Mouse (Mus musculus): ENCODE measurements around the gene Bard1. TPM values are rescaled to one million over a fixed set of nuclear protein-coding genes. Genes with fewer than 3 reads are reported as not detected.

The Bard1 gene
- polyA plus RNA-seq (2012; rRNA removed) (6.0 and 7.1 TPM in 2 replicates), polyA plus RNA-seq (2014; fragmentation: Nextera tagmentation; extraction: Ambion mirVana) (2.5 and 2.6 TPM in 2 replicates)

DNA sequence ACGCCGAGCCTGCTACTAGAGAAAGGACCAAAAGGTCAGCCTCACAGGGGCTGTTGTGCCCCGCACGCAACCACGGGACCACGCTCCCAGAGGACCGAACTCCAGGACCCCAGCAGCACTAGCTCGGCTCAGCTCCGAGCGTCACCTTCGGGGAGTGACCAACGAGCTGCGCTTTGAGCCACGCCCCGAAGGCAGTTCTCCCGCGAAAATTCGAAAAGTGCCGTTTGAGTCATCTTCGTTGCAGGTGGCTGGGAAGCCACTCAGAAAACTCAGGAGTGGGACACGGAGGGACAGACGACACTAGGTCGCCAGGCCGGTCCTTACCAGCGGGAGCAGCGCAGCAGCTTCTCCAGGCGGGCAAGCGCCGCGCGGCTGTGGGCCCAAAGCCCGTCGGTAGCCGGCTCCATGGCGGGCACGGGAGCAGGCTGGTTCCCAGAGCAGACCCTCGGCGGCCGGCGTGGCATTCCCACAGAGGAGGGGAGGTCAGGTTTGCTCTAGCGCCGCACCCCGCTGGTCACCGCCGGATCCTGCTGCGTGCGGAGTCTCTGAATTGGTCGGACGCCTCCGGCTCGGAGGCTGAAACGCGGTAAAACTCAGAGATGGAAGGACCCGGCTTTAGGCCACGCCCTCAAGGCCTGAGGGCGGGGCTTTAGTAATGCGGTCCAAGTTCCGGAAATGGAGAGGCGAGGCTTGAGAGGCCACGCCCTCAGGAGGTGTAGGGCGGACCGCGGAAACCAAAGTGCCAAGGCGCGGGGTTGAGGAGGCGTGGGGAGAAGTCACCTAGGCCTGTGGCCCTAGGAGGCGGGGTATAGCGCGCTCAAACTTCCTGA lies at the start of gene Bard1:
Gene Bard1, minus strand, starts transcription at position 803 of the 830 bp plus-strand sequence.
- TF ChIP-seq EP300 (IDR thresholded peaks at IDR 0.05; ENCODE audit: low read depth) (peak; percentile 28; the same call in 1 of the 2 replicates), CTCF (IDR thresholded peaks at IDR 0.05; ENCODE audit: low read depth) (no peak)
- DNase-seq (ENCODE audit: low read depth in 3 of 3, low spot score in 3 of 3) (peak; percentile 98 to 99 (median 98)), ATAC-seq (ENCODE audit: insufficient read depth) (peak; percentile 95)
- Histone ChIP-seq H3K36me3 (replicated peaks; ENCODE audit: control insufficient read depth, insufficient read depth, low read depth) (no peaks in the 10 kb centered on the region; the same call in 1 of the 2 replicates), H3K9me3 (ENCODE audit: control insufficient read depth, low read length) (no peaks in the 10 kb centered on the region), H3K27ac (peak within 1 kb of the TSS; percentile 68), H3K27me3 (ENCODE audit: control insufficient read depth, insufficient read depth, low read length) (no peaks in the 10 kb centered on the region), H3K4me2 (ENCODE audit: low read depth) (peak within 1 kb of the TSS; percentile 91), H3K9ac (replicated peaks) (peak within 1 kb of the TSS; percentile 84), H3K4me1 (replicated peaks; ENCODE audit: control insufficient read depth in 2 of 2, insufficient read depth in 2 of 2, low read length in 1 of 2) (peaks cover 30 to 35% of the 10 kb centered on the region in 2 experiments), H3K4me3 (ENCODE audit: insufficient read depth in 1 of 2, low read depth in 2 of 2, low read length in 2 of 2) (peak within 1 kb of the TSS; percentile 73 to 93)
- under 1% methylated on average over 68 of the region's 69 CpGs for WGBS (ENCODE audit: insufficient replicate concordance)

DNA sequence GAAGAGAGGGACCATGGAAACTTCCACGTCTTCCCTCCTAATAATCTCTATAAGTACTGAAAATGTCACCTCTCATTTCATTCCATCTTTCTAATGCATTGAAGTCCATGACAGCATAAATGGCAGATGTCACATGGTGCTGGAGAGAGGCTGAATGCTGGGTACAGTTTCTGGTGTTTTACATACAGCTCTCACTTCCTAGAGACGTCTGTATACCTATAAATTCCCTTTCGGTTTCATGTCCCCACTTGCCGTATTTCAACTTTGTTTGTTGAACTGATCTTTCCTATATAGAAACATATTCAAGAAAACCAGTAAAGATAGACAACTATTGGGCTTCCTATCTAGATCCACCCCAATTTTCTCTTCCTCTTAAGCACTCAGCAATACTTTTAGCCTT lies 24.2 kb upstream of the Bard1 start:
- ATAC-seq (ENCODE audit: insufficient read depth) (no peak), DNase-seq (ENCODE audit: low read depth in 3 of 3, low spot score in 3 of 3) (no peak)
- WGBS (ENCODE audit: insufficient replicate concordance), result 68% methylated on average over 4 of the region's 4 CpGs
- H3K9ac ChIP-seq (replicated peaks), result no peak overlapping the region
- no peak overlapping the region for H3K4me3 ChIP-seq (ENCODE audit: insufficient read depth in 1 of 2, low read depth in 2 of 2, low read length in 2 of 2)
- no peaks in the 10 kb centered on the region for H3K36me3 ChIP-seq (replicated peaks; ENCODE audit: control insufficient read depth, insufficient read depth, low read depth)
- H3K4me1 ChIP-seq (replicated peaks; ENCODE audit: control insufficient read depth in 2 of 2, insufficient read depth in 2 of 2, low read length in 1 of 2), result no peaks in the 10 kb centered on the region
- TF ChIP-seq EP300 (IDR thresholded peaks at IDR 0.05; ENCODE audit: low read depth) (no peak), CTCF (IDR thresholded peaks at IDR 0.05; ENCODE audit: low read depth) (no peak)
- no peak overlapping the region for H3K27ac ChIP-seq
- H3K9me3 ChIP-seq (ENCODE audit: control insufficient read depth, low read length), result no peaks in the 10 kb centered on the region
- H3K27me3 ChIP-seq (ENCODE audit: control insufficient read depth, insufficient read depth, low read length), result no peaks in the 10 kb centered on the region
- H3K4me2 ChIP-seq (ENCODE audit: low read depth), result no peak overlapping the region

DNA sequence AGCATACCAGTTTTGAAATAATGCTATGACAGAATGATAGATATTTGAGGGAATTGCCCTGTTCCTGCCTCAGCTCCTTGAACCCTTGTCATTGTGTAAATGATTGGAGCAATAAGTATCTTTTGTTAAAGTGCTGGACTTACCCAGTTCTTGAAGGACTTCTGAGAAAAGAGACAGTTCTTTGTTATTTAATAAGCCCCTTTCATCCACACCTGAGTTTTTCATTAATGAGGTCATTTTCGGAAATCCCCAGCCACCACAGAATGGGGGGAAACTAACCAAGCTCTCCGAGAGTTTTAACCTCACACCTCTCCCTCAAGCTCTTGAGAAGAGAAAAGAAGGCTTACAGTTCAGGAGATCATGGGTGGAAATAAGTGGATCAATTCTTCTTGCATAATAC lies 15.6 kb upstream of the Bard1 start:
- H3K4me3 ChIP-seq (ENCODE audit: insufficient read depth in 1 of 2, low read depth in 2 of 2, low read length in 2 of 2), result no peak overlapping the region
- H3K27ac ChIP-seq, result no peak overlapping the region
- TF ChIP-seq EP300 (IDR thresholded peaks at IDR 0.05; ENCODE audit: low read depth), result no peak
- TF ChIP-seq CTCF (IDR thresholded peaks at IDR 0.05; ENCODE audit: low read depth), result no peak
- H3K27me3 ChIP-seq (ENCODE audit: control insufficient read depth, insufficient read depth, low read length), result no peaks in the 10 kb centered on the region
- ATAC-seq (ENCODE audit: insufficient read depth) (no peak), DNase-seq (ENCODE audit: low read depth in 3 of 3, low spot score in 3 of 3) (no peak)
- no peaks in the 10 kb centered on the region for H3K9me3 ChIP-seq (ENCODE audit: control insufficient read depth, low read length)
- no peaks in the 10 kb centered on the region for H3K36me3 ChIP-seq (replicated peaks; ENCODE audit: control insufficient read depth, insufficient read depth, low read depth)
- H3K4me1 ChIP-seq (replicated peaks; ENCODE audit: control insufficient read depth in 2 of 2, insufficient read depth in 2 of 2, low read length in 1 of 2), result no peaks in the 10 kb centered on the region
- 63% methylated on average over 2 of the region's 2 CpGs for WGBS (ENCODE audit: insufficient replicate concordance)
- H3K9ac ChIP-seq (replicated peaks), result no peak overlapping the region
- no peak overlapping the region for H3K4me2 ChIP-seq (ENCODE audit: low read depth)

DNA sequence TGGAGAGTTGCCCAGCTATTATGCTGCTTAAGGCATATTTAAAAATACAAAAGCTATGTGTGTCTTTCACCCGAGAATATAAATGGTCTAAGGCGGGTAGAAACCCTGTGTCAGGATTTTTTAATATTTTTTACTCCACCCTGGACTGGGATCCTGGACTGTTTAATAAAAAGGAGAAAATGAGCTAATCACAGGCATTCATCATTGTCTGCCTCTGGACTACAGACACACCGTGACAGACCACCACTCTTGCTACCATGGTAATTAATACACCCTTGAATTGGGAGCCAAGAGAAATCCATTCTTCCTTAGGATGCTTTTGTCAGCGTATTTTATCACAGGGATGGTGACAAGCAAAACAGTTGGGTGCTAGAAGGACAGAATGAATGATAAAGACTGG lies 14.3 kb upstream of the Bard1 start:
- Histone ChIP-seq H3K4me1 (replicated peaks; ENCODE audit: control insufficient read depth in 2 of 2, insufficient read depth in 2 of 2, low read length in 1 of 2) (no peaks in the 10 kb centered on the region), H3K4me3 (ENCODE audit: insufficient read depth in 1 of 2, low read depth in 2 of 2, low read length in 2 of 2) (no peak overlapping the region), H3K27ac (no peak overlapping the region), H3K9me3 (ENCODE audit: control insufficient read depth, low read length) (no peaks in the 10 kb centered on the region), H3K27me3 (ENCODE audit: control insufficient read depth, insufficient read depth, low read length) (no peaks in the 10 kb centered on the region), H3K36me3 (replicated peaks; ENCODE audit: control insufficient read depth, insufficient read depth, low read depth) (no peaks in the 10 kb centered on the region), H3K4me2 (ENCODE audit: low read depth) (no peak overlapping the region), H3K9ac (replicated peaks) (no peak overlapping the region)
- DNase-seq (ENCODE audit: low read depth in 3 of 3, low spot score in 3 of 3), result no peak
- TF ChIP-seq CTCF (IDR thresholded peaks at IDR 0.05; ENCODE audit: low read depth) (no peak), EP300 (IDR thresholded peaks at IDR 0.05; ENCODE audit: low read depth) (no peak)
- ATAC-seq (ENCODE audit: insufficient read depth), result no peak
- 58% methylated on average over 4 of the region's 4 CpGs for WGBS (ENCODE audit: insufficient replicate concordance)

DNA sequence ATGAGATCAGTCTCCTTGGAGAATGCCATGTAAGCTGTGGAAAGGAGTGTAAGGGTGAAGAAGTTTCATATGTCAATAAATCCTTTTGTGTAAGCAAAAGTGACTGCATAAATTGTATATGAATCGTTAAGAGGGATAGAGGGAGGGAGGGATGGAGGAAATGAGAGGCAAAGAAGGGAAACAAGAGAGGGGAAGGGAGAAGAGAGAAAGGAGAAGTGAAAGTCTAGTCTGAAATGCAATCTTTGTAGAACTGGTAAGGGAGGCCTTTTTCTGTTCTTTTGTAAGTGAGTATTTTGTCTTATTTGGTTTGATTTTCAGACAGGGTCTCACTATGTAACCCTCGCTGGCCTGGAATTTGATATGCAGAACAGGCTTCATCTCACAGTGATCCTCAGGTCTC lies 12.8 kb upstream of the Bard1 start:
- Histone ChIP-seq H3K4me2 (ENCODE audit: low read depth) (no peak overlapping the region), H3K9me3 (ENCODE audit: control insufficient read depth, low read length) (no peaks in the 10 kb centered on the region), H3K27ac (no peak overlapping the region), H3K9ac (replicated peaks) (no peak overlapping the region), H3K4me3 (ENCODE audit: insufficient read depth in 1 of 2, low read depth in 2 of 2, low read length in 2 of 2) (no peak overlapping the region), H3K27me3 (ENCODE audit: control insufficient read depth, insufficient read depth, low read length) (no peaks in the 10 kb centered on the region), H3K4me1 (replicated peaks; ENCODE audit: control insufficient read depth in 2 of 2, insufficient read depth in 2 of 2, low read length in 1 of 2) (no peaks in the 10 kb centered on the region), H3K36me3 (replicated peaks; ENCODE audit: control insufficient read depth, insufficient read depth, low read depth) (no peaks in the 10 kb centered on the region)
- ATAC-seq (ENCODE audit: insufficient read depth) (no peak), DNase-seq (ENCODE audit: low read depth in 3 of 3, low spot score in 3 of 3) (no peak)
- WGBS (ENCODE audit: insufficient replicate concordance), result 44% methylated on average over 2 of the region's 2 CpGs
- TF ChIP-seq EP300 (IDR thresholded peaks at IDR 0.05; ENCODE audit: low read depth) (no peak), CTCF (IDR thresholded peaks at IDR 0.05; ENCODE audit: low read depth) (no peak)

Data from liver, embryonic 14.5 days (tissue).